Mouse (Mus musculus) testis, adult 10 weeks (tissue): Measurements from ENCODE around the gene Morc2a. TPM values are rescaled to one million over a fixed set of nuclear protein-coding genes. Genes with fewer than 3 reads are reported as not detected.

ENCODE experiments used
- polyA plus RNA-seq: library from polyadenylated mRNA; stranded (reverse); fragments of 350-450 nt; fragmentation: Illumina TruSeq; extraction: RNeasy Lipid Tissue Mini Kit (QIAGEN cat#74804); gene quantifications from one replicate; pipeline ENCODE4 v1.2.3, GENCODE M21; 2014; ENCODE audit warnings: low read depth, low replicate concordance

The Morc2a gene
- polyA plus RNA-seq: 61.4 TPM

GRCm38 (mm10) chr11:3648964-3649841 lies at the start of gene Morc2a:
Morc2a (plus strand) TSS chr11:3649191.

Other genes with a start within 250 kb of the Morc2a start
- 5.1 TPM for gene Limk2, start 240.0 kb upstream of the Morc2a start, polyA plus RNA-seq
- 26.3 TPM for gene Rnf185, start 196.8 kb upstream of the Morc2a start, polyA plus RNA-seq
- gene Pla2g3, start 160.9 kb upstream of the Morc2a start, polyA plus RNA-seq: 0.92 TPM
- not detected for gene Inpp5j, start 144.4 kb upstream of the Morc2a start, polyA plus RNA-seq
- gene Selenom, start 134.5 kb upstream of the Morc2a start, polyA plus RNA-seq: 0.49 TPM
- gene Smtn, start 108.6 kb upstream of the Morc2a start, polyA plus RNA-seq: 0.07 TPM
- gene Osbp2, start 214.7 kb downstream of the Morc2a start, polyA plus RNA-seq: 77.2 TPM
- gene 4921536K21Rik, start 245.9 kb downstream of the Morc2a start, polyA plus RNA-seq: 39.7 TPM
- gene Dusp18, start 246.0 kb downstream of the Morc2a start, polyA plus RNA-seq: 13.5 TPM